Mouse (Mus musculus): Measurements from ENCODE around the gene Traf2.

Gene Traf2

DNA sequence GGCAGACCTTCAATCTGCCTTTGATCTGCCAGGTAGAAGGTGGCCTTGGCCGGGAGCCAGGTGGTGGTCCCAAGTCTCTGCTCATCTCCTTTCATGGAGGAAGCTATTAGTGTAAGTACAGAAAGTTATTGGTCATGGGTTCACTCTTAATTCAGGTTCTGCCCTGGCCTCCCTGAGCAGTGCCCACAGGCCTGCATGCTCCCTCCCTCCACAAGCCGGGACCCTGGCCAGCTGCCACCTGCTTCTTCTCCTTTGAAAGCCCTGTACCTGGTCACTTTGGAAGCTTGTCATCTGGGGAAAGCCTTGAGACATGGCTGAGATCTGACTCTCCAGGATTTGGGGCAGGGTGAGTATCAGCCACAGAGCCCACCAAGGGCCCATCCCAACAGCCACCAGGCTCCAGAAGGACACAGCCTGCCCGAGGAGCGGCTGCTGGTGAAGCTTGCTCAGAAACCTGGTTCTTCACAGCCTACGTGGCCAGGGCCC lies 53.2 kb downstream of the Traf2 start, which contains the start of gene Lcn12:
Gene Lcn12, minus strand, starts transcription at position 436 of the 486 bp plus-strand sequence.
- peak; percentile 42 for DNase-seq (ENCODE audit: low spot score)

DNA sequence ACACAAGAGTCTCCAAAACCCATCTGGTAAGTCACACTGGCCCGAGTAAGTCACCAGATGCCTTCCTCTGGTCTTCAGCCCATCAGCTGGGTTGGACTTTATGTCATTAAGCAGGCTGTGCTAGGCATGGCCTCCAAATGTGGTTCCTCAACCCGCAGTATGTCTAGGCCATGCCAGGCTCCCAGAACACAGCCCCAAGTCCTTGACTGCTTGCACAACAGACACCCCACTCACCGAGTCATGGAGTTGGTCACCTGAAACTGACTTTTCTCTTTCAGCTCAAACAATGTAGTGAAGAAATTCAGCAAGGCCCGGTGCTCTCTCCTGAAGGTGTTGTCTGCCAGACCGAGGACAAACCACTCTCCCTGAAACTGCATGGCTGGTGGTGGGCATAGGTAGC lies 53.8 kb downstream of the Traf2 start:
- no peak for DNase-seq (ENCODE audit: low spot score)

DNA sequence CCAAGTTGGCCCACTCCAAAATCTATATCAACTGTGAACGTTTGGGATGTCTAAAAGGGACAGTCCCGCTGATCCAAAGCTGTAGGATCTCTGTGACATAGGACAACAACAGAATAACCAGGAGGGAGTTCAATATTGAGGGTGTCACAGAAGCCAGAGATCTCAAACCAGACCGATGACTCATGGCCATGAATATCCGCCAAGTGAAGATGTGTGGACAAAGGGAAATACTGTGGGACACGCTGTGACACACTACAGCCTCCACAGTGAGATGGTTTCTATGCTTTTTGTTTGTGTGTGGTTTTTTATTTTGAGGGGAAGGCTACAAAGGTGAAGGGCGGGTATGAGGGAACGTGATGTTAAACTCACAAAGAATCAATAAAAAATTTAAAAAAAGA lies 58.1 kb downstream of the Traf2 start:
- no peak for DNase-seq (ENCODE audit: low spot score)

DNA sequence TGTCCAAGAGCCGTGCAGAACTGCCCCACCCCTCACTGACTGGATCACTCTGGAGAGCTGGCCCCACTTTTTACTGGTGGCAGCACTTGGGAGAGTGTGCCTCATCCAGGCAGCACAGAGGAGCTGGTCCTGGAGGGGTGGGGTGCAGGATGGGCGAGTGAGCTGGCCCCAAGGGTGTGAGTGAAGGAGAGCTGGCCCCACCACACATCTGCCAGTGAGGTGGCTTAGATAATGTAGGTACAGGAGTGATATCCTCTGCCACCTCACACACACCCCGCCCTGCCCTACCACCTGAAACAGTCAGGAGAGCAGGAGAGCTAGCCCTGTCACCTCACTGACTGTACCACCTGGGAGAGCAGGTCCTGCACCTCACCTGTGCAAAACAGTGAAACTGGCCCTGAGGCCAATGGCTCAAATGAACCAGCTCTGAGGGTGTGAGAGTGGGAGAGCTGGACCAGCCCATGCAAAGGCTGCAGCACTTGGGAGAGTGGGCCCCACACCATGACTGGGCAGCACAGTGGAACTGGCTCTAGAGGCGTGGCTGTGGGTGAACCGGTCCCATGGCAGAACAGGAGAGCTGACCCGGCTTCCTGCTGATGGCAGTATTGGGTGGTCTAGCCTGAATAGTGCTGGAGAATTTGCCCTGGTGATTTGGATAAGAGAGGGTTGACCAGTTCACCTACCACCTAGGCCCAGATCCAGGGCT lies 58.6 kb downstream of the Traf2 start:
- DNase-seq (ENCODE audit: low spot score), result no peak

DNA sequence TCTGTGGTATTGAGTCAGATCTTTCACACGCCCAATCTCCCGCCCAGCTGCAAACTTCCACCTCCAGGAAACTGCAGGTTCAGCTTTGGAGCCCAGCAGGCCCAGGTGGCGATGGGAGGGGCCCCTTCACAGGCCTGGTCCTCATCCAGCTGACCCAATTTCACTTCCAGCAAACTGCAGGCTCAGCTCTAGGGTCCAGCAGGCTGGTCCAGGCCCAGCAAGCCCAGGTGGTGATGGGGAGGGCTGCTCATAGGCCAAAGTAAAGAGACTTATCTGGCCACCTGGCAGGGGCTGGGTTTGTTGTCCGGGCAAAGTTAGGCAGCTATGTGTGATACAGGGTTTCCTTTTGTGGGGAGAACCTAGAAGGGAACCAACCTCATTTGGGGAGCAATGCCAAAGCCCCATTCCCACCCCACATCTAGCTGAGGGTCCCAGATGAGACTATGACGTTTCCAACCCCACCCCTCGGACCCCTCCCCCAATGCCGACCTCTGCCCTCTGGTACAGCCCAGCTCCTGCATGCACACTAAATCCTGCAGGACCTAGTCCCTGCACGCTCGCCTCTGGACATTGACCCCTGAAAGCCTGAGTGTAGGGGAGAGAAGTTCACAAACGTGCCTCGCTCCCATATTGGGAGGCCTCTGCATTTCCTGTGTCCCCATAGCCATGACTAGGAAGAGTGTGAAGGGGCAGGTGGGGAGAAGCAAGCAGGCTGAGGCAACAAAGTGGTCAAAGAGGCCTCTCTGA lies 61.7 kb downstream of the Traf2 start:
- no peak for DNase-seq (ENCODE audit: low spot score)

DNA sequence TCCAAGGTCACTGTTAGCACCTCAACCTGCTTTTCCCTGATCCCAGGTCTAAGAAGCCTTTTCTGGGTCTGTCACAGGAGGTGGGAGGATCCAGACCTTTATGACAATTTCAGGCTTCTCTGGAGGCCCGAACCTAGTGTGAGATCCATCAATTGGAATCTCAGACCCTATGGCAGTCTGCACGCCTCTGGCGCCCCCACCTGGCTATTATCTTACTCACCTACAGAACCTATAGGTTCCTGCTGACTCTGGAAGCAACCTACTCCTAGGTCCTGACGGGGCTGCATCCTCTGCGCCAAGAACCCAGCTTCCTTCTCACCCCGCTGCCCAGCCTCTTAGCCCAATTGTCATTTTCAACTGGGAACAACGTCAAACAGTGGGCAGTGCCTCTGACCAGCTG lies 63.8 kb downstream of the Traf2 start:
- peak; percentile 56 for DNase-seq (ENCODE audit: low spot score)

DNA sequence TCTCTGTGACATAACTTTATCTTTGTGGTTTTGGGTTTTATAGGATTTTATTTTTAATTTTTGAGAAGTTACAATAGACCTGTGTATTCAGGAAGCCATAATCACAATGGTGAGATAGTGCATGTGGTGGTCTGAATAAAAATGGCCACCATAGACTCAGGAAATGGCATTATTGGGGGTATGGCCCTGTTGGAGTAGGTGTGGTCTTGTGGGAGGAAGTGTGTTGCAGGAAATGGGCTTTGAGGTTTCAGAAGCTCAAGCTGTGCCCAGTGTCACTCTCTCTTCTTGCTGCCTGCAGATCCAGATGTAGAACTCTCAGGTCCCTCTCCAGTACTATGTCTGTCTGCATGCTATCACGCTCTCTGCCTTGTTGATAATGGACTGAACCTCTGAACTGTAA lies 66.2 kb downstream of the Traf2 start:
- DNase-seq (ENCODE audit: low spot score), result no peak

DNA sequence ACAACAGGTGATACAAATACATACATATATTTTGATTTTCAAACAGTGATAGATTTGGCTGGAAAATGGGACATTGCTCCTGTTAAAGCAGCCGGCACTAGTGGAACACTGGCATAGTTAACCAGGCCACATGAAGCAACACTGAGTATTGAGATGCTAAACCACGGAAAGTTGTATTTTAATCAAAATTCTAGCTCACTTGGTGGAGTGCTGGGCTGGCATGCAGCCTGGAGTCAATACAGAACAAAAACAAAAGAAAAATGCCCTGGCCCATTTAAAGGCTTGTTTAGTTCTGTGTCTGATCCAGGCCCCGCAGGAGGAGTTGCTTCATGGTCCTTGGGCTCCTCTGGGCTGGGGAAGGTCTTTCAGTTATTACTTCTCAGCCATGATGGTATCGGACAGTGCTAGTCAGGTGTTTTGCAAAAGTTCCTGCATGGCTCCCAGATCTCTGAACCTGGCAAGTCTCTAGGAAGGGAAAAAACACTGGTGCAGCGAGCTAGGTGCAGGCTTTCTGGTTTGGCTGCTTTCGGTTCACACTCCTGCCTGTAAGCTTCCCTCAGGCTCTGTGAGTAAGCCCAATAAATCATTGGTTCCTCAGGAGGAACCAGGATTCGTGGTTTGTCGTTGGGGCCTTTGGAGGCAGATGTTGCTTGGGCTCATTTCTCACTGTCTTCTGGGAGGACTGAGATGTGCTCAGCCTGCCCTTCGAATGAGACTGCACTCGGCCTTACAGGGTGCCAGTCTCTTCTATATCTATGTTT lies 67.0 kb downstream of the Traf2 start:
- peak; percentile 43 for DNase-seq (ENCODE audit: low spot score)

DNA sequence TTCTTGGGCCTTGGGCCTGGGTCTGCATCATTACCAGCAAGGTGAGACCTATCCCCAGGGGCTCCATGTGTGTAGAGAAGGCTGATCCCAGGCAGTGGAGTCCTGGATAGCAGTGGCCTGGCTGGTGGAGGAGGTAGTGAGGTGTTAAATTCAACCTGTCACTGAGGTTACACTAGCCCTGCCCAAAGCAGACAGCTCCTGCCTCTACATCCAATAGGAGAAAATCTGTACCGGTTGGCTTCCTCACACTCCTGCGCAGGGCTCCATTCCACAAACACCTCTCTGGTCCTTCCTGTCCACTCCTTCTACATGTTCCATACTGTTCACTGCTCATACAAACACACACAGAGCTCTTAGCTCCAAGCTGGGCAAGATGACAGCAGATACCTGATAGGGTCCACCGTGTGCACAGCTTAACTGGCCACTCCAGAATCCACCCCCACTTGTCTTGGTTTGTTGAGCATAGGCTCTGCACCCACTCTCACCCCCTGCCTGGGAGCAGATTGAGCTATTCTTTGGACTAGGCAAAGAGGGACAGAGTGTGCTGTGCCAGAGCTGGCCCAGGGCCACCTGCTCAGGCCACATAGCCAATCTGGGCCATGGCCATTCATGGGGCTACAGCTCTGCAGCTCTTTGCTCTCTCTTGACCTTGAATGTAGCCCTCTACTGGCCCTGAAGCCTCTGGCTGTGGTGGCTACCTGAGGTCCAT lies 68.6 kb downstream of the Traf2 start:
- no peak for DNase-seq (ENCODE audit: low spot score)

DNA sequence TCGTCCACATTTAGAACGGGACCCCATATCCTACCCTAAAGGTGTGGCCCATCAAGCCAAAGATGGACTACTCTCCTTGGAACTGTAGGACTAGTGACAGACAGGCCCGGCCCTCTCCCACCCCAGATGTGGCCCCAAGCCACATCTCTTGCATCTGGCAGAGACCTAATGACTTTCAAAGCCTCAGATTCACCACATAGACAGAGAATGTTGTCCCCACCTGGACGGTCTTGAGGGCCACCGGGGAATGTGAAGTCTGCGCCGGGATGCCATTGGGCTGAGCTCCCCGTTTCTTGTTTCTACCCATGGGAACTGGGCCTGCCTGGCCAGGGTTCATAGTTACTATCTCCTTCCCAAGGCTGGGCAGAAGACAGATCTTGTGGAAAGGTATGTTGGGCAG lies 69.2 kb downstream of the Traf2 start:
- DNase-seq (ENCODE audit: low spot score), result no peak

DNA sequence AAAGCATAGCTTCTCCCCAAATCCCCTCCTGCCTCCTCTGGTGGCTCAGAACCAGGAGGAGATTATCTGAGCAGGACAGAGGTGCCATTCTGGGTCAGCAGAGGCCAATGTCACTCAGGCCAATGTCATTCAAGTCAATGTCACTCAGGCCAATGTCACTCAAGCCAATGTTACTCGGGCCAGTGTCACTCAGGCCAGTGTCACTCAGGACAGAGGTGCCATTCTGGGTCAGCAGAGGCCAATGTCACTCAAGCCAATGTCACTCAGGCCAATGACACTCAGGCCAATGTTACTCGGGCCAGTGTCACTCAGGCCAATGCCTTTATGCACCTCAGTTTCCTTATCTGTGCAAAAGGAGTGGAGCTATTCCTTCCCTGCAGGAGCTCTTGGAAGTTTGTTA lies 74.2 kb downstream of the Traf2 start:
- no peak for DNase-seq (ENCODE audit: low spot score)

DNA sequence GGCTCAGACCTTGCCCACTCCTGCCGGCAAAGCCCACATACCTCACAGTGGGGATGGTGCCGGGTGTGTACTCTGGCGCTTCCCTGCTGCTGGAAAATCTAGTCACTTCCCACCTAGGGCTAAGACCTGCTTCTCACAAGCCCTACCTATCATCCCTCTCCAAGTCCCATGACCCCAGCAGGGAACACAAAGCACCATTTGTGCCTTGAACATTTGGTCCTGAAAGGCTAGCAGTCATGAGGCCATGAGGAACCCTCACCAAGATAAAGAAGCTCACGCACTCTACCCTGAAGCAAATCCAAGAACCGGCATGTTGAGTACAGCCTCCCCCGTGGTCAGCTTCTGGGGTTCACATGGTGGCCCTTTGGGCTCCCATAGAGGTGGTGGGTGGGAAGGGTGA lies 76.8 kb downstream of the Traf2 start, which contains the start of gene Ptgds:
Gene Ptgds, minus strand, starts transcription at position 78 of the 400 bp plus-strand sequence.
- no peak for DNase-seq (ENCODE audit: low spot score)

DNA sequence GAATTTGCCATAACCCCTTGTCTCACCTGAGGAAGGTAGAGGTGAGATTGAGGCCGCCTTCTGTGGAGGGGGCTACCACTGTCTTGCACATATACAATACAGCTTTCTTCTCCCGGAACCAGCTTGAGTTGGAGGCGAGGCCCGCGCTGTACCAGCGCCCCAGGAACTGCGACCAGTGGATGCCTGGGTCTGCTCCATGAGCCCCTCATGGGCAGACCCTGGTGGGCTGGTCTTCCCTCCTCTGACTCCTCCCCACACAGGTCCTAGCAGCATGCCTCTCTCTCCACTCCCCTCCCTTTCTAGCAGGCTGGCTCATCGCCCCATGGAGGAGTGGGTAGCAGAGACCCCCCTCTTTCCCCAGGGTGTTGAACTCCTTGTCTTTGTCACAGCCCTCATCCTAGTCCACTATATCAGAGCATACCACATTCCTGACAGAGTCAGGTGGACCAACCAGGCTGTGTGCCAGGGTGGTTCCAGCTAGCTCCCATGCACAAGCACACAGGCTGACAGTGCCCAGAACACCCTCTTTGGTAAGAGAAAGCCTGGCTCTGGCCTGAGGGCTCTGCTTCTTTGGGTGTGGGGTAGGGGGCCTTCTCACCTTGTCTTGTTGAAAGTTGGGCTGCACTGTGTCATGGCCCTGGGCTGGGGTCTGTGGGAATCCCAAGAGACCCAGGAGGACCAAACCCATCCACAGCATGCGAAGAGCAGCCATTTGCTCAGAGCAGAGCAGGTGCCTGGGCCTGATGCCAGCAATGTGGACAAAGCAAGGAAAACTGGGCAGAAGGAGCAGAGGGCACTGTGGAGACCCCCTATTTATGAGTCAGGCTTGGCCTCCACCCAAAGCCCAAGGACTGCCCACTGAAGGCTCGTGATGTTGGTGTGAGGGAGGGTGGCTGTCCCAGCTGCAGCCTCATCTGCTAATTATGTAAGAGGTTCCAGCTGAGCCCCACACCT lies 77.5 kb downstream of the Traf2 start:
- no peak for DNase-seq (ENCODE audit: low spot score)

Measured in urinary bladder, postnatal 14 days (tissue).